Mouse (Mus musculus) urinary bladder, adult 18-20 months (tissue): ENCODE measurements at regions not wholly inside any gene's neighbourhood (a gene's known extent, or its start where the extent isn't known, plus 50 kb on each side); places are given as distances from the start of the nearest gene placed in this dataset.
"Not testable (repeated sequence)": the region's sequence is repeated elsewhere in the genome, so short reads cannot be mapped to it uniquely, and the experiment has no call there.

Experiments
- DNase-seq, 2 experiments: peaks; one replicate each; pipeline ENCODE4 v3.0.0; 2022; ENCODE audit warnings: low spot score in 2 of 2, mixed read lengths in 2 of 2

- DNase-seq, result no peak
These were observed 76.8 kb upstream of the Smg1 start for GRCm38 (mm10) chr7:118320307-118320706.

- DNase-seq, result no peak
These were observed 75.1 kb upstream of the Smg1 start for GRCm38 (mm10) chr7:118318432-118319135.

- not testable (repeated sequence) for DNase-seq
These were observed 71.4 kb upstream of the Smg1 start for GRCm38 (mm10) chr7:118314886-118315285.

- DNase-seq, result no peak
These were observed 70.8 kb upstream of the Smg1 start for GRCm38 (mm10) chr7:118314228-118314658.

GRCm38 (mm10) chr7:118313818-118314217 lies 70.3 kb upstream of the Smg1 start:
- DNase-seq, result no peak

GRCm38 (mm10) chr7:118309733-118310132 lies 66.3 kb upstream of the Smg1 start:
- no peak for DNase-seq

GRCm38 (mm10) chr7:118308882-118309281 lies 65.4 kb upstream of the Smg1 start:
- DNase-seq, result no peak

GRCm38 (mm10) chr7:118304812-118305211 lies 61.3 kb upstream of the Smg1 start:
- peak; percentile 50 to 63 for DNase-seq

GRCm38 (mm10) chr7:118304338-118304737 lies 60.9 kb upstream of the Smg1 start:
- no peak for DNase-seq

- no peak for DNase-seq
These were observed 60.5 kb upstream of the Smg1 start for GRCm38 (mm10) chr7:118303921-118304320.

- DNase-seq, result no peak
These were observed 57.3 kb upstream of the Smg1 start for GRCm38 (mm10) chr7:118300678-118301342.

- DNase-seq, result peak; percentile 60 to 61
These were observed 54.1 kb upstream of the Smg1 start for GRCm38 (mm10) chr7:118297613-118298012.

GRCm38 (mm10) chr7:118296856-118297518 lies 53.5 kb upstream of the Smg1 start:
- DNase-seq, result no peak

GRCm38 (mm10) chr7:118295855-118296254 lies 52.4 kb upstream of the Smg1 start:
- no peak for DNase-seq

GRCm38 (mm10) chr7:118295275-118295674 lies 51.8 kb upstream of the Smg1 start:
- DNase-seq, result no peak

- no peak for DNase-seq
These were observed 51.2 kb upstream of the Smg1 start for GRCm38 (mm10) chr7:118294637-118295036.
